Mouse (Mus musculus) ES-E14 (cell line): ENCODE measurements around the gene Gtf2h4.

Experiments
- MAFK ChIP-seq: IDR thresholded peaks from 2 replicates; pipeline ENCODE4 v1.6.1; 2014; ENCODE audit warnings: mild to moderate bottlenecking, low read depth, low read length, inconsistent platforms; ENCODE audit not compliant: insufficient read depth
- ZC3H11A ChIP-seq: IDR thresholded peaks from 2 replicates; pipeline ENCODE4 v1.6.1; 2012; ENCODE audit warnings: low read depth, mild to moderate bottlenecking, inconsistent platforms, low read length, borderline replicate concordance
- ZNF384 ChIP-seq: IDR thresholded peaks from 2 replicates; pipeline ENCODE4 v1.6.1; 2012; ENCODE audit warnings: low read depth, low read length, inconsistent platforms

DNA sequence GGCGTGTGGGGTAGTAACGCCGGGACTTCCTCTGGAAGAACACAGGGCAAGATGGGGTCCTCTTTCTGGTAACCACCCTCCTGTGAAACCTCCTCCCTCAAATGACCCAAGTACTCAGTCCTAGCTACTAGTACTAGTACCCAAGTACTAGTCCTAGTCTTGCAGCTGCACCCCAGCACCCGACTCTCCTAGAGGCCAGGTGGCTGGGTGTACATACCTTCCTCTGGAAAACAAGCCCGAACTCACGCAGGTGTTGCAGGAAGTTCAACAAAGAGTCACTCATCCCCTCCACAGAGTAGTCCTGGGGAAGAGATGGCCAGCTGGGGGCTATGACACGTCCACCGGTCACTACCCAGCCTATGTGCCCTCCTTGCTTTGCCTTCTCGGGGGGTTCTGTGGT lies 3.8 kb downstream of the Gtf2h4 start:
- no peak for TF ChIP-seq ZNF384
- no peak for TF ChIP-seq MAFK
- no peak for TF ChIP-seq ZC3H11A
